Mouse (Mus musculus) midbrain, postnatal 0 days (tissue): ENCODE measurements at regions not wholly inside any gene's neighbourhood (a gene's known extent, or its start where the extent isn't known, plus 50 kb on each side); places are given as distances from the start of the nearest gene placed in this dataset.
A peak's percentile ranks its signal among the peaks of the same experiment; 100 is the strongest.

Experiments
- ATAC-seq: fragments of 200-750 bp; cut with Nextera tagmentation; 2 replicates; pipeline ENCODE4 v1.8.0; 2017; ENCODE audit warnings: moderate number of reproducible peaks, mild to moderate bottlenecking, moderate TSS enrichment, moderate library complexity; ENCODE audit not compliant: low FRiP score
- DNase-seq: peaks from one replicate; pipeline ENCODE4 v3.0.0-alpha.2; 2015; ENCODE audit warnings: low spot score
- H3K27ac ChIP-seq: fragments of 300-500 bp; sonication (generic); 2 replicates; pipeline ENCODE4 v1.5.1; 2014; ENCODE audit warnings: low read depth, mild to moderate bottlenecking, low read length, mixed read lengths
- H3K27me3 ChIP-seq: fragments of 300-500 bp; sonication (generic); 2 replicates; pipeline ENCODE4 v1.6.1; 2014; ENCODE audit warnings: low read length, control low read depth, mixed read lengths; ENCODE audit not compliant: insufficient read depth
- H3K36me3 ChIP-seq: fragments of 300-500 bp; sonication (generic); 2 replicates; pipeline ENCODE4 v1.6.1; 2014; ENCODE audit warnings: low read length, control low read depth, mixed read lengths; ENCODE audit not compliant: insufficient read depth
- H3K4me1 ChIP-seq: fragments of 300-500 bp; sonication (generic); 2 replicates; pipeline ENCODE4 v1.6.1; 2014; ENCODE audit warnings: mild to moderate bottlenecking, control low read depth, antibody characterized with exemption, low read length, mixed read lengths; ENCODE audit not compliant: insufficient read depth
- H3K4me2 ChIP-seq: fragments of 300-500 bp; sonication (generic); 2 replicates; pipeline ENCODE4 v1.6.1; 2014; ENCODE audit warnings: low read depth, mild to moderate bottlenecking, low read length, mixed read lengths; ENCODE audit not compliant: poor library complexity, severe bottlenecking
- H3K4me3 ChIP-seq: fragments of 300-500 bp; sonication (generic); 2 replicates; pipeline ENCODE4 v1.5.1; 2014; ENCODE audit warnings: low read depth, mild to moderate bottlenecking, low read length, moderate library complexity
- H3K9ac ChIP-seq: fragments of 300-500 bp; sonication (generic); replicated peaks from 2 replicates; pipeline ENCODE4 v1.6.1; 2014; ENCODE audit warnings: mild to moderate bottlenecking, low read length, moderate library complexity, mixed read lengths; ENCODE audit not compliant: poor library complexity, severe bottlenecking
- H3K9me3 ChIP-seq: fragments of 300-500 bp; sonication (generic); 2 replicates; pipeline ENCODE4 v1.6.1; 2016; ENCODE audit warnings: low read length, control low read depth
- CTCF ChIP-seq: IDR thresholded peaks from 2 replicates; pipeline ENCODE4 v1.5.1; 2016; ENCODE audit warnings: antibody characterized with exemption, mild to moderate bottlenecking
- WGBS: fragments of 180-500 bp; shearing (Covaris S2); extraction: QIAGEN DNeasy Blood & Tissue Kit; methylation state at CpG from one replicate; pipeline ENCODE4 v1.1.7; 2014; 5-methylcytosine and 5-hydroxymethylcytosine counted together

- 51% methylated on average over 3 of the region's 3 CpGs for WGBS
- ATAC-seq (no peak), DNase-seq (peak; percentile 22)
- Histone ChIP-seq H3K4me1 (no peaks in the 10 kb centered on the region), H3K4me2 (no peak overlapping the region), H3K9me3 (no peaks in the 10 kb centered on the region), H3K36me3 (no peaks in the 10 kb centered on the region), H3K9ac (no peak overlapping the region), H3K27me3 (no peaks in the 10 kb centered on the region), H3K27ac (no peak overlapping the region), H3K4me3 (no peak overlapping the region)
- TF ChIP-seq CTCF, result no peak
These were observed 277.9 kb upstream of the Itga1 start for GRCm38 (mm10) chr13:115379682-115380081.

GRCm38 (mm10) chr13:115376180-115376880 lies 274.6 kb upstream of the Itga1 start:
- DNase-seq, result no peak
- ATAC-seq, result no peak
- Histone ChIP-seq H3K4me2 (no peak overlapping the region), H3K36me3 (no peaks in the 10 kb centered on the region), H3K9me3 (no peaks in the 10 kb centered on the region), H3K4me1 (no peaks in the 10 kb centered on the region), H3K9ac (no peak overlapping the region), H3K27me3 (no peaks in the 10 kb centered on the region), H3K27ac (no peak overlapping the region), H3K4me3 (no peak overlapping the region)
- 64% methylated on average over 16 of the region's 16 CpGs for WGBS
- TF ChIP-seq CTCF, result no peak

- Histone ChIP-seq H3K27me3 (no peaks in the 10 kb centered on the region), H3K4me2 (no peak overlapping the region), H3K4me1 (no peaks in the 10 kb centered on the region), H3K27ac (no peak overlapping the region), H3K4me3 (no peak overlapping the region), H3K9ac (no peak overlapping the region), H3K9me3 (no peaks in the 10 kb centered on the region), H3K36me3 (no peaks in the 10 kb centered on the region)
- no peak for TF ChIP-seq CTCF
- 62% methylated on average over 8 of the region's 8 CpGs for WGBS
- DNase-seq, result peak; percentile 50
- no peak for ATAC-seq
These were observed 259.7 kb upstream of the Itga1 start for GRCm38 (mm10) chr13:115361457-115361856.

- Histone ChIP-seq H3K27ac (no peak overlapping the region), H3K36me3 (no peaks in the 10 kb centered on the region), H3K4me1 (no peaks in the 10 kb centered on the region), H3K9ac (no peak overlapping the region), H3K27me3 (no peaks in the 10 kb centered on the region), H3K4me3 (no peak overlapping the region), H3K9me3 (no peaks in the 10 kb centered on the region), H3K4me2 (no peak overlapping the region)
- ATAC-seq, result no peak
- WGBS, result 86% methylated on average over 6 of the region's 6 CpGs
- TF ChIP-seq CTCF, result no peak
- DNase-seq, result no peak
These were observed 245.2 kb upstream of the Itga1 start for GRCm38 (mm10) chr13:115347022-115347398.

GRCm38 (mm10) chr13:115346115-115347021 lies 244.6 kb upstream of the Itga1 start:
- Histone ChIP-seq H3K4me1 (no peaks in the 10 kb centered on the region), H3K4me2 (no peak overlapping the region), H3K36me3 (no peaks in the 10 kb centered on the region), H3K9ac (no peak overlapping the region), H3K4me3 (no peak overlapping the region), H3K27me3 (no peaks in the 10 kb centered on the region), H3K27ac (no peak overlapping the region), H3K9me3 (no peaks in the 10 kb centered on the region)
- ATAC-seq (no peak), DNase-seq (peak; percentile 41)
- 79% methylated on average over 20 of the region's 20 CpGs for WGBS
- no peak for TF ChIP-seq CTCF
